Mouse (Mus musculus): Measurements from ENCODE around the gene Rcn3. TPM values are rescaled to one million over a fixed set of nuclear protein-coding genes. Genes with fewer than 3 reads are reported as not detected.

The Rcn3 gene
- polyA plus RNA-seq, 1 experiment from 2014 or later, result 67.4 TPM

DNA sequence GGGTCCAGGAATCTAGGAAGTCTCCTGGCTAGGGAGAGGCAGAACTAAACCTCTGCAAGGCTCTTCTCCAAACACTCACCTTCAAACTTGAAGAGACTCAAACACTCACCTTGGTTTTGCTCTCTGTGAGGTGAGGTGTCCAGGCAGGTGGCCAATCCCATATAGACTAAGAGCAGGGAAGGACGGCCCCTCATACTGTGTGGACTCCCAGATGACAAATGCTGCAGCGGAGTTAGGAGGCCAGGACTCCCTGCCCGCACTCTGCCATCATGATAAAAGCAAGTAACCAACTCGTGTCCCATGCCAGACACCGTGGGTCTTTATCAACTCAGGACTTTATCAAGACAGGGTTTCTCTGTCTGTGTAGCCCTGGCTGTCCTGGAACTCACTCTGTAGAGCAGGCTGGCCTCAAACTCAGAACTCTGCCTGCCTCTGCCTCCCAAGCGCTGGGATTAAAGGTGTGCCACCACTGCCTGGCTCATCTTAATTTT lies 31.3 kb downstream of the Rcn3 start:
- Histone ChIP-seq H3K4me2 (ENCODE audit: low read length) (no peak overlapping the region), H3K27ac (ENCODE audit: low read depth, low read length) (no peak overlapping the region), H3K9me3 (replicated peaks; ENCODE audit: control insufficient read depth, low read length) (no peaks in the 10 kb centered on the region), H3K4me3 (ENCODE audit: low read depth, low read length) (no peak overlapping the region), H3K36me3 (ENCODE audit: control insufficient read depth, insufficient read depth, low read length) (no peaks in the 10 kb centered on the region), H3K4me1 (ENCODE audit: control insufficient read depth, insufficient read depth, low read length) (peaks cover 11% of the 10 kb centered on the region), H3K9ac (ENCODE audit: low read length) (no peak overlapping the region), H3K27me3 (replicated peaks; ENCODE audit: control insufficient read depth, insufficient read depth, low read length) (no peaks in the 10 kb centered on the region)
- 87% methylated on average over 6 of the region's 6 CpGs for WGBS
- ATAC-seq, result no peak
- DNase-seq (ENCODE audit: low spot score), result no peak

DNA sequence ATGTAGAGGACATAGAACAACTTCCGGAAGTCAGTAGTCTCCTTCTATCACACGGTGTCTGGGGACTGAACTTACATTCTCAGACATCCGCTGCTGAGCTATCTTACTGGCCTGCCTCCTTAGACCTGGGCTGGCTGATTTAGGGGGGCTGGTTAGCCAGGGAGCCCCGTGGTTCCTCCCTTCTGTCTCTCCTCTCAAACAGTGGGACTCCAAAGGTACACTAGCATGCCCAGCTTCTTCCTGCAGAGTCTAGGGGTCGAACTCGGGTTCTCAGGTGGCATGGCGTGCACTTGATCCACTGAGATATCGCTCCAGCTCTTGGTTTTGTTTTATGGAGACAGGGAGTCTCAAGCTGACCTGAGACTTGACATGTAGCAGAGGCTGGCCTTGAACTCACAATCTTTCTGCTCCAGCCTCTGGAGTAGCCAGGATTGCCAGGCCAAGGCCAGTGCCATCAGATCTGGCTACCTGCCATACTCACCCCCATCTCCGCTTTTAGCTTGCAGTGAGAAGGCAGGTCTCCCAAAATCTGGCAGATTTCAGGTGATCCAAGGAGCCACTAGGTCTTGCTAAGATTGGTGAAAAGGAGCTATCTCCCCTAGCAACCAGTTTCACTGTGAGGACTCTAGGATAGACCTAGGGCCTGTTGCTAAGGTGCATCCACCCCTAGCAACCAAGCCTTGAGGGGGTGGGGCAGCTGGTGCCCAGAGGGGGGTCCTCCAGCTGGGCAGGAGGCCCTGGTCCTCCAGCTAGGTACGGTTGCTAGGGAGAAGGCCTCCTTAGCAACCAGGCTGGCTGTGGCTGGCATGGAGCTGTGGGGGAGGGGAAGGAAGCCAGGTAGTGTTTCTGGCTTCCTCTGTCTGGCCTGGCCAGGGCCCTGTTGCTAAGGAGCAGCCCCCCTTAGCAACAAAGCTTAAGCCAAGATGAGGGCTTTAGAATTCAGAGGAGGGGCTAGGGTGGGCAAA lies 33.1 kb downstream of the Rcn3 start:
- Histone ChIP-seq H3K27me3 (replicated peaks; ENCODE audit: control insufficient read depth, insufficient read depth, low read length) (no peaks in the 10 kb centered on the region), H3K4me1 (ENCODE audit: control insufficient read depth, insufficient read depth, low read length) (peaks cover 11% of the 10 kb centered on the region), H3K4me2 (ENCODE audit: low read length) (0 out of 2 replicates have a peak overlapping the region, but pooled peaks have one; percentile 1), H3K9ac (ENCODE audit: low read length) (no peak overlapping the region), H3K27ac (ENCODE audit: low read depth, low read length) (peak overlapping the region; percentile 71), H3K9me3 (replicated peaks; ENCODE audit: control insufficient read depth, low read length) (no peaks in the 10 kb centered on the region), H3K36me3 (ENCODE audit: control insufficient read depth, insufficient read depth, low read length) (no peaks in the 10 kb centered on the region), H3K4me3 (ENCODE audit: low read depth, low read length) (no peak overlapping the region)
- ATAC-seq, result no peak
- DNase-seq (ENCODE audit: low spot score), result peak; percentile 46
- WGBS, result 79% methylated on average over 10 of the region's 10 CpGs

DNA sequence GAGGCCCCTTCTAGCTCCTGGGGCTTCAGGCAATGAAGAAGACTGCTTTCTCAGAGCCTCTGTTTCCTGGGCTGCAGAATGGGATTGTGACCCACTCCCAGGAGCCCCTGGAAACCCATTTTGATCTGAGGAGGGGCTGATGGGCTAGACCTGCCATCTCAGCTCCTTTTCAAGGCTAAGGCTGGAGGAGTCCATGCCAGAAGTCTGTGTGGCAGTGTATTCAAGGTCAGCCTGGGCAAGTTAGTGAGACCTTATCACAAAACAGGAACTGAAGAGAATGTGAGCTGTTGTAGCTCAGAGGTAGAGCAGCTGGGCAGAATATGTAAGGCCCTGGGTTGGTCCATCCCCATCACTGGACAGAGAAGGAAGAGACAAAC lies 35.1 kb downstream of the Rcn3 start:
- no peak overlapping the region for H3K27ac ChIP-seq (ENCODE audit: low read depth, low read length)
- ATAC-seq (no peak), DNase-seq (ENCODE audit: low spot score) (no peak)
- H3K9me3 ChIP-seq (replicated peaks; ENCODE audit: control insufficient read depth, low read length), result no peaks in the 10 kb centered on the region
- peaks cover 11% of the 10 kb centered on the region for H3K4me1 ChIP-seq (ENCODE audit: control insufficient read depth, insufficient read depth, low read length)
- H3K4me2 ChIP-seq (ENCODE audit: low read length), result no peak overlapping the region
- H3K36me3 ChIP-seq (ENCODE audit: control insufficient read depth, insufficient read depth, low read length), result no peaks in the 10 kb centered on the region
- H3K9ac ChIP-seq (ENCODE audit: low read length), result no peak overlapping the region
- H3K27me3 ChIP-seq (replicated peaks; ENCODE audit: control insufficient read depth, insufficient read depth, low read length), result no peaks in the 10 kb centered on the region
- H3K4me3 ChIP-seq (ENCODE audit: low read depth, low read length), result no peak overlapping the region

DNA sequence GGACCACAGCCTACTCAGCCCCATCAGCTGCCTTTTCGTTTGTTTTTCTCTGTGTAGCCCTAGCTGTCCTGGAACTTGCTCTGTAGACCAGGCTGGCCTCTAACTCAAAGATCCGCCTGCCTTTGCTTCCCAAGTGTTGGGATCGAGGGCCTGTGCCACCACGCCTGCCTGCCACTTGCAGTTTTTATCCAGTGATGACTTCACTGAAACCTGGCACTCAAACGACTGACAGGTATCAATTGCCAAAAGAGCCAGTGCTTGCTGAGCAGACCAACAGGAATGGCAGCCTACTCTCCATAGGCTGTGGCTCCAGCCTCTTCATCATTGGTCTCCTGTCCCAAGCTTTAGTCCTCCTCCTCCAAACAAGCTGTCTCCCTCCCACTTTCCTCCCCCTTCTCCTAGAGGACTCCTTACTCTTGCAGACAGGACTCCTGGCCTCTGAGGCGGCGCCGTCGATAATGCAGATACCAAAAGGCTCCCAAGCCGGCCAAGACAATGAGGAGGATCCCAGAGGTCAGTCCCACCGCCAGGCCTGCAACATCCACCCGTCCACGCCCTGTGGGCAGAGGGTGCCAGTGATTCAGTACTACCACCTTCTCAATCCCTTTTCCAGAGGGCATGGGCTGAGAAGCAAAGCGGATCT lies 35.6 kb downstream of the Rcn3 start:
- WGBS, result 66% methylated on average over 14 of the region's 14 CpGs
- Histone ChIP-seq H3K4me1 (ENCODE audit: control insufficient read depth, insufficient read depth, low read length) (peaks cover 10% of the 10 kb centered on the region), H3K4me2 (ENCODE audit: low read length) (no peak overlapping the region), H3K27ac (ENCODE audit: low read depth, low read length) (no peak overlapping the region), H3K4me3 (ENCODE audit: low read depth, low read length) (no peak overlapping the region), H3K27me3 (replicated peaks; ENCODE audit: control insufficient read depth, insufficient read depth, low read length) (no peaks in the 10 kb centered on the region), H3K9me3 (replicated peaks; ENCODE audit: control insufficient read depth, low read length) (no peaks in the 10 kb centered on the region), H3K9ac (ENCODE audit: low read length) (no peak overlapping the region), H3K36me3 (ENCODE audit: control insufficient read depth, insufficient read depth, low read length) (no peaks in the 10 kb centered on the region)
- DNase-seq (ENCODE audit: low spot score), result no peak
- no peak for ATAC-seq

DNA sequence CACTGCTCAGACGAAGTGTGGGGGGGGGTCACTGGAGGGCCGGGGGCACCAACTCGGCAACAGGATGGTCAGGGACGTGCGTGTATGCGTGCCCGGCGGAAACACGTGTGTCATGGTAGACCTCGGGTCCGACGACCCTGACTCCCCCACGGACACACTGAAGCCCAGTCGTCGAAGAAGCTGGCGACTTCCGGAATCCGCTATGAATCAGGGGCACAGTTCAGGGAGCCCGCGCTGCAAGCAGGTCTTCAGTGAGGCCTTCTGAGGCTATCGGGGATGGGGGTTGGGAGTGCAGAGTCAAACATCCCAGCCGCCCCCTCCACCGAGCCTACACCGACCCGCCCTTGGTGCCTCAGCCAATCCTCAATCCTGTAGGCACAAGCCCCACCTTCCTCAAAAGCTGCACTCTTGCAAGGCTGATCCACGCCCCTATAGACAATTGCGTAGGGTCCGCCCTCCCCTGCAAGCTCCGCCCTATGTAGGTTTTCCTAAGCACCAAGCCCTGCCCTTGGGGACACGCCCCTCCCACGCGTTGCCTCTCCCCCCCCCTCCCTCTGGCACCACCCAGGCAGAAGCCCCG lies 38.0 kb downstream of the Rcn3 start:
- H3K9ac ChIP-seq (ENCODE audit: low read length), result peak overlapping the region; percentile 76
- peak overlapping the region; percentile 99 for H3K27ac ChIP-seq (ENCODE audit: low read depth, low read length)
- peak; percentile 98 for DNase-seq (ENCODE audit: low spot score)
- peak overlapping the region; percentile 78 for H3K4me3 ChIP-seq (ENCODE audit: low read depth, low read length)
- no peaks in the 10 kb centered on the region for H3K9me3 ChIP-seq (replicated peaks; ENCODE audit: control insufficient read depth, low read length)
- peak overlapping the region; percentile 90 for H3K4me2 ChIP-seq (ENCODE audit: low read length)
- WGBS, result under 1% methylated on average over 33 of the region's 33 CpGs
- peaks cover 17% of the 10 kb centered on the region for H3K36me3 ChIP-seq (ENCODE audit: control insufficient read depth, insufficient read depth, low read length)
- ATAC-seq, result peak; percentile 90
- peaks cover 8% of the 10 kb centered on the region for H3K4me1 ChIP-seq (ENCODE audit: control insufficient read depth, insufficient read depth, low read length)
- no peaks in the 10 kb centered on the region for H3K27me3 ChIP-seq (replicated peaks; ENCODE audit: control insufficient read depth, insufficient read depth, low read length)

DNA sequence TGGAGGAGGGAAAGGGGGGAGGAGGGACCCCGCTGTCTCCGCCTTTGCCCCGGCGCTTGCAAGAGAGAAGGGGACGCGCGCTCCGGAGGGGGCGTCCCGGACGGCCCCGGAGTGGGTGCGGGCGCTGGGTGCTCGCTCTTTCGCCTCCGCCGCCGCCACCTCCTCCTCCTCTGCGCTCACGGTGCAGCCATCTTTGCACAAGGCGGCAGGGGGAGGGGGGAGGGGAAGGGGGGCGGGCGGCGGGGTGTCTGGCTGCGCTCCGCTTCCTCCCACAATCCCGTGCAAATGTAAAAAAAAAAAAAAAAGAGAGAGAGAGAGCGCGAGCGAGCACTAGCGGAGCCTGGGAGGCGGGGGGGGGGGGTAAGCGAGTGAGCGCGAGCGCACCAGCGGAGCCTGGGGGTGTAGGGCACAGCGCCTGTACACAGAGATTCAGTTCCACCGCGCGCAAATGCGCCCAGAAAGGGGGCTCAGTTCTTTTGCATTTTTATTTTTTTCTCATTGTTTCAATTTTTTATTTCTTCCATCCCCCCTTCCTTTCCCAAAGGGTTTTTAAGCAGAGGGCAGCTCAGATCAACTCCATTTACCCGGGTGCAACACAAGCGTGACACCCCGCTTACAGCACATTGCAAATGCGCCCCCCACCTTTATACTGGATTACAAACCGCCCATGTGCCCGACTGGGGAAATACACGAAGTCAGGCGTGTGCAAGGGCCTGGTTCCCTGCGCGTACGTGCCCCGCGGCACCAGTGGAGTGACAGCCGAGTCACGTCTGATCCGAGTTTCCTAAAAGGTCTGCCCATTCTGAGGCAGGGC lies 38.7 kb downstream of the Rcn3 start:
- Histone ChIP-seq H3K4me2 (ENCODE audit: low read length) (peak overlapping the region; percentile 90), H3K4me1 (ENCODE audit: control insufficient read depth, insufficient read depth, low read length) (peaks cover 8% of the 10 kb centered on the region), H3K27me3 (replicated peaks; ENCODE audit: control insufficient read depth, insufficient read depth, low read length) (no peaks in the 10 kb centered on the region), H3K36me3 (ENCODE audit: control insufficient read depth, insufficient read depth, low read length) (peaks cover 24% of the 10 kb centered on the region), H3K27ac (ENCODE audit: low read depth, low read length) (peak overlapping the region; percentile 99), H3K9ac (ENCODE audit: low read length) (peak overlapping the region; percentile 76), H3K9me3 (replicated peaks; ENCODE audit: control insufficient read depth, low read length) (no peaks in the 10 kb centered on the region), H3K4me3 (ENCODE audit: low read depth, low read length) (peak overlapping the region; percentile 78)
- DNase-seq (ENCODE audit: low spot score), result peak; percentile 92
- under 1% methylated on average over 28 of the region's 59 CpGs for WGBS
- ATAC-seq, result peak; percentile 60

DNA sequence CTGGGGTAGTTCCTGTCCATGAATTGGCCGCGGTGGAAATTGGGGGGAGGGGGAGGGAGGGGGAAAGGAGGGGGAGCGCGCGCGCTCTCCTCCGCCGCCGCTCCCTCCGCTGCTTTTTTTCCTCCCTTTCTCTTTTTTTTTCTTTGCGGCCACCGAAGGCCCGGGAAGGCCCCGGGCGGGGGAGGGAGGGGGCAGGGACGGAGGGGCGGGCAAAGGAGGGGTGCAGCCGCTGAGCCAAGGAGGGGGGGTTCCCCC lies 39.2 kb downstream of the Rcn3 start, which contains the start of gene Prr12:
Gene Prr12, minus strand, starts transcription at position 20 of the 255 bp plus-strand sequence.
- H3K27me3 ChIP-seq (replicated peaks; ENCODE audit: control insufficient read depth, insufficient read depth, low read length), result no peaks in the 10 kb centered on the region
- DNase-seq (ENCODE audit: low spot score) (peak; percentile 78), ATAC-seq (no peak)
- H3K9ac ChIP-seq (ENCODE audit: low read length), result peak within 1 kb of the TSS; percentile 76
- H3K4me3 ChIP-seq (ENCODE audit: low read depth, low read length), result peak within 1 kb of the TSS; percentile 78
- peaks cover 29% of the 10 kb centered on the region for H3K36me3 ChIP-seq (ENCODE audit: control insufficient read depth, insufficient read depth, low read length)
- H3K4me1 ChIP-seq (ENCODE audit: control insufficient read depth, insufficient read depth, low read length), result peaks cover 8% of the 10 kb centered on the region
- no peaks in the 10 kb centered on the region for H3K9me3 ChIP-seq (replicated peaks; ENCODE audit: control insufficient read depth, low read length)
- WGBS, result 0% methylated on average over 9 of the region's 18 CpGs
- peak within 1 kb of the TSS; percentile 90 for H3K4me2 ChIP-seq (ENCODE audit: low read length)
- peak within 1 kb of the TSS; percentile 99 for H3K27ac ChIP-seq (ENCODE audit: low read depth, low read length)

DNA sequence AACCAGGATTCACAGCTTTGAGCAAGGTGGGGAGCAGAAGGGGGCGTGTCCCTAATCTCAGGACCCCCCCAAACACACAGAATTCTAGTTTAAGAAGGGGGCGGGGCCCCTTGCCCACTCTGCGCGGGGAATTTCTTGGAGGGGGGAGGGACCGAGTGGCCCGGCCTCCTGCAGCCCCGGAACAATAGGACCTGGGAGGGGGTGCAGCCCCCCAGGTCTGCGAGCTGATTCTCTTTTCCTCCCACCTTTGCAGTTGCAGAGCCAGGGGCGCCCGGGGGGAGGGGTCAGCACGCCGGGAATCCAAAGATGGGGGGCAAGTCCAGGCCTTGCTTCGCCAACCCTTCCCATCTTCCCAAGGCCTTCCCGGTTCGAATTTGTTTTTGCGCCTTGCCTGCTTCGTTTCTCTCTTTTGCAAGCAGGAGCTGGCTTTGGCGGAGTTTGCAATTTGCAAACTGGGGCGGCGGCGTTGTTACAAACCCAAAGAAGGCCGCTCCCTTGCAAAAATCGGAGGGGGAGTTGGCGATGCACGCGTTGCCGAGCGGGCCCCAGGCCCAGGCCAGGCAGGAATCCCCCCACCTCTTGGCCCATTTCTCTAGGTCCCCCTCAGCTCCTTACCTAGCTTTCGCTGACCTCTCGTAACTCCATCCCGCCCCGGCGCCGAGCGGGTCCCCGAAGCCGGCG lies 39.7 kb downstream of the Rcn3 start:
- H3K9me3 ChIP-seq (replicated peaks; ENCODE audit: control insufficient read depth, low read length), result no peaks in the 10 kb centered on the region
- H3K36me3 ChIP-seq (ENCODE audit: control insufficient read depth, insufficient read depth, low read length), result peaks cover 34% of the 10 kb centered on the region
- H3K4me3 ChIP-seq (ENCODE audit: low read depth, low read length), result peak overlapping the region; percentile 78
- no peaks in the 10 kb centered on the region for H3K27me3 ChIP-seq (replicated peaks; ENCODE audit: control insufficient read depth, insufficient read depth, low read length)
- ATAC-seq, result no peak
- DNase-seq (ENCODE audit: low spot score), result no peak
- H3K4me1 ChIP-seq (ENCODE audit: control insufficient read depth, insufficient read depth, low read length), result peaks cover 8% of the 10 kb centered on the region
- peak overlapping the region; percentile 90 for H3K4me2 ChIP-seq (ENCODE audit: low read length)
- WGBS, result 0% methylated on average over 38 of the region's 38 CpGs
- H3K9ac ChIP-seq (ENCODE audit: low read length), result peak overlapping the region; percentile 76
- peak overlapping the region; percentile 99 for H3K27ac ChIP-seq (ENCODE audit: low read depth, low read length)

Measured in forebrain, embryonic 14.5 days (tissue).